Mouse (Mus musculus) common myeloid progenitor, adult 5-6 weeks (primary cell): ENCODE measurements around the gene Shisal2a. TPM values are rescaled to one million over a fixed set of nuclear protein-coding genes. Genes with fewer than 3 reads are reported as not detected.

Source experiments
- ATAC-seq: replicated peaks from 2 replicates; pipeline ENCODE4 v1.8.0; 2016; ENCODE audit warnings: low read depth, mild to moderate bottlenecking, moderate TSS enrichment, inconsistent platforms; ENCODE audit not compliant: poor library complexity, severe bottlenecking
- total RNA-seq: library from RNA; stranded (forward); fragments of 200-1000, 187-1606 nt; gene quantifications from 2 replicates; pipeline ENCODE4 v1.2.3, GENCODE M21; 2017

The Shisal2a gene
- total RNA-seq, 1 experiment from 2014 or later, result not detected

DNA sequence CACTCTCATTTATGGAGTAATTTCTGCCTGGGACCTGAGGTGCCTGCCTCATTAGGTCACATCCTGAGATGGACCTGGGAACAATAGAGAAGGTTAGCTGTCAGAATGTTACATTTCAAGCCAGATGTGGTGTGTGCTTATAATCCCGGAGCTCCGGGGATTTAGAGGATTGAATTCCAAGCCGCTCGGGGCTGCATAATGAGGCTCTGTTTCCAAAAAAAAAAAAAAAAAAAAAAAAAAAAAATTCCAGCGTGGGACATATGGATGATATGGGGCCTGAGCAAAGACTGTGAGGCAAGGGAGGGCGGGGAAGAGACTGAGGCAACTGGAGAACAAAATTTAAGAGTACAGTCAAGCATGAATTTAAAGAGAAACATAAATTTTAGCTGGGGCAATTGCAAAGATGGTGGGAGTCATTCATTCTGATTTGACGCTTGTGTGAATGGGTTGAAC, 38.5 kb downstream of the Shisal2a start:
- no peak for ATAC-seq

DNA sequence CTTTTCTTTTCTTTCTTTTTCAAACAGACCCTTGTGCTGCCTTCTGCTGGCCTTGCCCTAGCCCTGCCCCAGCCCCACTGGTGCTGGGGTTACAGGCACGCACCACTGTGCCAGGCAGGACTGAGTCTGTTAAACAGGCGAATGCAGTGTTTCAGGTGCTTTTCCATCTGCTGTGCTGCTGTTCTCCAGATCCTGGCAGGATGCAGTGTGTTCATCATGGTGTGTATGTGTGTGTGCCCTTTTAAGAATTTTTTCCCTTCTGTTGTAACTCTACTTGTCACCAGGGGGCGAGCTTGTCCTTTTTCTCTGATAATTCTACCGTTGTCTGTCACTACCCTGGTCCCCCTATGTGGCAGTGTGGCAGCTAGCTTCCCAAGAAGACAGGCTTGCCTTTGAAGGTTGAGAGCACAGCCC, 43.9 kb downstream of the Shisal2a start:
- ATAC-seq, result peak; percentile 97

DNA sequence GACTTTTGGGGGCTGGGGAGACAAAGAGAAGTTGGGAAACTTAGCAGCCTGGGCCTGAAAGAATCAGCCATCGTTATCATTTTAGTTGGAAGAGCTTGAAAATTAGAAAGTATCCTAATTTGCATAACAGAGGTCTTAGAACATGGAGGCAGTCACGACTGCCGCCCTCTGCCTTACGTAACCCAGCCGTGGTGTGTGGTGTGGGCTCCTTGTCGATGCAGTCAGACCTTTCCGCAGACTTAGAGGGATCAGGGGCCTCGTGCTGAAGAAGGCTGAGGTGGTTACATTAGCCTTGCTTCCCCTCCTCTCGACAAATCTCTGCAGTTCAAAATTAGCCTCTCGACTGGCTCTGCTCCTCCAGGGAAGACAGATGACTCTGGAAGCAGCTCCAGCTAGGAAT, 44.3 kb downstream of the Shisal2a start:
- no peak for ATAC-seq

DNA sequence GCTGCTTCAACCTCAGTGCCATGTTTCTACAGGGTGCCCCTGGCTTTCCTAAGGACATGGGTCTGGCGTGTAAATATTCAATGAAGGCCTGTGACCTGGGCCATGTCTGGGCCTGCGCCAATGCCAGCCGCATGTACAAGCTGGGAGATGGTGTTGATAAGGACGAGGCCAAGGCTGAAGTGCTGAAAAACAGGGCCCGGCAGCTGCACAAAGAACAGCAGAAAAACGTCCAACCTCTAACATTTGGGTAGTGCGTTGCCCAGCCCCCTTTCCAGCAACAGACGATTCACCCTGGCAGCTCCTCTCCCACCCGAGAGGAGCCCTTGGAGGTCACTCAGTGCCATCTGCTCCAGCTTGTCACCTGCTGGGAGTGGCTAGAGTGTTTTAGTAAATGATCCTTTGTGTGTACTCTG, 44.8 kb downstream of the Shisal2a start:
- no peak for ATAC-seq

DNA sequence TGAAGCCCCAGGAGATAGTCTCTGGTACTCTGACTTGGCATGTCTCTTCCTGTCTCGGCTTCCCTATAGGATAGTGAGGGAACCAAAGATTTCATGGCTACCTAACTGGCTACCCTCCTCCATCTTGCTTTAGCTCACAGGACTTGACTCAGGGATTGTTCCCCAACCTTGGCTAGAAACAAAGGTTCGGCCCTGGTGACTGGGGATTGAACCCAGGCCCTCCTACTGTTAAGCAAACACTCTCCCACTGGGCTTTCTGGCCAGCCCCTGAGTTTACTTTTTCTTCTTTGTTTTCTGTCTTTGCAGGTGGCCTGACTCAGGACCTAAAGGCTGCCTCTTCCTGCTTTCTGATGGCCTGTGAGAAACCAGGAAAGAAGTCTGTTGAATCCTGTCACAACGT, 45.3 kb downstream of the Shisal2a start:
- ATAC-seq, result no peak

DNA sequence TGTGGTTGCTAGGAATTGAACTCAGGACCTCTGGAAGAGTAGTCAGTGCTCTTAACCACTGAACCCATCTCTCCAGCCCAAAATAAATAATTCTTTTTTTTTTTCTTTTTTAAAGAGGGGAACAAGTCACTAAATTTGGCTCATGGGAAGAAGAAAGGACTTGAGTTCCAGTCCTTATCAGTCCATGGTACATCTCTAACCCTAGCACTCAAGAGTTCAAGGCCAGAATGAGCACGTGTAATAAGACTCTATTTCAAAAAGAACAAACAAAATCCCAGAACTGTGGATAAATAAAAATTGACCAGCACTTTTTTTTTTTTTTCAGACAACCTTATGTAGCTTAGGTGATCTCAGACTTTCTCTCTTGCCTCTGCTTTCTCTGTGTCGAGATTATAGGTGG, 46.4 kb downstream of the Shisal2a start:
- ATAC-seq, result no peak

DNA sequence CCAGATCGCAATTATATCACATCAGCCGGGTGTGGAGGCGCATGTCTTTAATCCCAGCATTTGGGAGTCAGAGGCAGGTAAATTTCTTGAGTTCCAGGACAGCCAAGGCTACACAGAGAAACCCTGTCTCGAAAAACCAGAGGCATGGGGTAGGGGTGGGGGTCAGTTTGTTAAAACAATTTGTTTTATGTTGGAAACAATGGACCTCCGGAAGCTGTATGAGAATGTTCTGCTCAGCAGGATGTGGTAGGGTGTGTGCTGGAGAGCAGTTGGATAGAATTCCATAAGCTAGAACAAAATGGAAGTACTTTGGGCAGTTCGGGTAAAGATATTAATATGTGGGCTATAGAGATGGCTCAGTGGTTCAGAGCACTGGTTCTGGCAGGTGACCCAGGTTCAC, 47.7 kb downstream of the Shisal2a start:
- no peak for ATAC-seq

DNA sequence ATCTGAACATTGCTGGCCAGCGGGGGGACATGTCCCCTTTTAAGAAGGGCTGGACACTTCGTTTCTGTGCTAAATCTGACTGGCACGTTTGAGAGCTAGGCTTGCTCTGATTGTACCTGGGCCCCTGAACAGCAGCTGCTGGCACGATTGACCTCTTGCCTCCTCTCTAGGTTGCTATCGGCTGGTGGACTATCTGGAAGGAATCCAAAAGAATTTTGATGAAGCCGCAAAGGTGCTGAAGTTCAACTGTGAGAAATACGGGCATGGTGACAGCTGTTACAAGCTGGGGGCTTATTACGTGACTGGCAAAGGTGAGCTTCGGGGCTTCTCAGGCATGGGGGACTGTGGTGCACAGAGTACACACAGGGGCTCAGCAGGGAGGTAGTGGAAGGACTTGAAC, 51.1 kb downstream of the Shisal2a start:
- no peak for ATAC-seq

DNA sequence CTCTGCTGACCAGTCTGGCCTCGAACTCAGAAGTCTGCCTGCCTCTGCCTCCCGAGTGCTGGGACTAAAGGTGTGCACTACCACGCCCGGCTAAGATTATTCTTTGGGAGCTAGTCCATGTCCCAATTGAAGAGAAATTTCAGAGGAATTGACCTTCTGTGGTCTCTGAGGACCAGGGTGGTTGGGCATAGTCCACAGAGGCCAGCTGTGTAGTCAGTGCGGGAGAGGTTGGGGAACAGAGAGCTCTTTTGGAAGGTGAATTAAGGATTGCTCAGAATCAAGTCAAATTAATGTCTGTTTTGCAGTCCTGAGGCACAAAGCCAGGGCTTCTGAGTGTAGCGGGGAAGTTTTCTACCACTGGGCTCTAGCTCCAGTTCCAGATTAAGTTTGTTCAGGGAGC, 53.3 kb downstream of the Shisal2a start:
- ATAC-seq, result no peak

DNA sequence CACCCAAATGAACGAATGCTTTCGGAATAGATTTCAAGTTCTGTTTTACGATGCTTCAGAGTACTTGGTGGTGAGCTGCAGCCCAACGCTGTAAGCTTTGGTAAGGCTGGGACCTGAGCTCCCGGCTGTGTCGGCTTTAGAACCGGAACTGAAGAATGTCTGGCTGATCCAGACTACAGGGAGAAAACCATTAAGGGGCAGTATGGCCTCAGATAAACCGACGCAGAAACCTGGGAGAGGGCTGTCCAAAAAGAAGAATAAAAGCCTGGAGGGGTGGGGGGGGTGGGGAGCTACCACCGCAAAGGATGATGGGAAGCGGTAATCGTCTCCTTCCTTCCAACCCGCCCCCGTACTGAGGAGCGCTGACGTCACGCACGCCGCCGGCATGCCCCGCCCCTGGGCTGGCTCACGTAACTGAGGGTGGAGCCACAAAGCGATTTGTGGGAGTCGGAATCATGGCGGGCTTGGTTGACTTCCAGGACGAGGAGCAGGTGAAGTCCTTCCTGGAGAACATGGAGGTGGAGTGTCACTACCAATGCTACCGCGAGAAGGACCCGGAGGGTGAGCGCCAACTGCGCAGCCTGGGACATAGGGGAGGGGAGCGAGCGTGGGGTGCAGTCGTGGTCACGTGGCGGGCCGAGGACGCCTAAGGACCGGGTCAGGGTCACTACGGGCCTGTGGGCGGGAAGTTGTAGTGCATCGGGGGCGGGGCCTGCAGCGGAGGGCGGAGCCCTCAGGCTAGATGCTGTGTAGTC, 55.2 kb downstream of the Shisal2a start, which contains the start of gene Coa7:
TSS of gene Coa7 (plus strand) at position 411 of the 755 bp plus-strand sequence.
- peak; percentile 93 for ATAC-seq

DNA sequence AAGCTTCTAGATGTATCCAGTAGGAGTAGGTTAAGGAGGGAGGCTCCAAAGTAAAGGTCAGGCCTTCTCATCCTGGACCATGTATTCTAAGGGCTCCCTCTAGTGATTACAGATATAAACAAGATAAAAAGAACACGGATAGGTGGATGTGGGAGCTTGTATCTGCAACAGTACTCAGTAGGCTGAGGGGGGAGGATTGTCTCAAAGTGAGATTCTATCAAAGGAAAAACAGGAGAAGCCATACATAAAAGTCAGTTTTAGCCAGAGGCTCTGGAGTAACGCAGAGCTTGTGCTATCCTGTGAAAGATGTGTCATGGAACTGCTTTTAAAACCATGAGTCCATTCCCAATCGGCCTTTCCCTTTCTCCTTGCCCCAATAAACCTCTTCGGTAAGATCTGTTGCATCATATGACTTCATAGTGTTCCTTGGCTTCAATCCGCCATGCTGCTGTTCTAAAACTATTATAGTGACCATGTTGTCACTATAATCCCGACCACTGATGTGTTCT, 56.0 kb downstream of the Shisal2a start:
- no peak for ATAC-seq

DNA sequence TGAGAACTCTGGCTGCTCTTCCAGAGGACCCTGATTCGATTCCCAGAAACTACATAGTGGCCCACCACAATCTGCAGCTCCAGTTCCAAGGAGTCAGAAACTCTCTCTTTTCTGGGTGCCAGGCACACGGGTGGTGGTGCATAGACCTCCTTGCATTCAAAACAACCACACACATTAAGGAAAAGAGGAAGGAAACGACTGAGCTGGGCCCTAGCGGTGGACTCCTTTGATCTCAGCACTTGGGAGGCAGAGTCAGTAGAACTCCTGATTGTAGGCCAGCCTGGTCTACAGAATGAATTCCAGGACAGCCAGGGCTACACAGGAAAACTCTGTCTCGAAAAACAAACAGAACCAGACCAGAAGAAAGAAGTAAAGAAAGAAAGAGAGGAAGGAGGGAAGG, 59.6 kb downstream of the Shisal2a start:
- ATAC-seq, result 0 out of 2 replicates have a peak, but pooled peaks have one; percentile 28

DNA sequence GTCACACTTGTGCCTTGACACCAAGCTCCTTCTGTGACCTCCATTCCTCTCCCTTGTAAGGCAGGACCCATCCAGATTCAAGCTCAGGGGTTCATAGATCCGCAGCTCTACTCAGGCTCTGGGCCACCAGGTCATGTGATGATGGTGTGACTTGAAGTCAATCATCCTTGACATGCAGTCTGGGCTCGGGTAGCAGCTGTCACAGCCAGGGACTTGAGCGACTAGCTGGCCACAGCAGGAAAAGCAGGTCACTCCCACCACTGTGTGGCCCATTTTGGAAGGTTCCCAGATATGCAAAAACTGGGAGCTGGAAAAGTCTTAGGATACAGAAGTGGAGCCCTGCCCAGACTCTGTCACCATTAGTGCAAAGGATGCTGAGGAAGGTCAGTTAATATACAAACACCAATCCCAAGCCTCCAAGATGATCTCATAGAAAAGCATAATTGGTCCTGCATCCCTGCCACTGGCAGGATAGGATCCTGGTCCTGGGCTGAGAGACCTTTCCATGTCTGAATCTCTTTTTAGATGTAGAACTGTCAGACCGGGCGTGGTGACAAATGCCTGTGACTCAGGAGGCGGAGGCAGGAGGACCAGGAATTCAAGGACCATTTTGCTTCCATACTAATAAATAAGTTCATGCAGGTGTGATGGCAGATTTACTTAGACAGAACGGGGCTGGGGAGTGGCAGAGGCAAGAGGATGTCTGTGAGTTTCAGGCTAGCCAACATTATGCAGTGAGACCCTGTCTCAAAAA, 62.3 kb downstream of the Shisal2a start:
- no peak for ATAC-seq

DNA sequence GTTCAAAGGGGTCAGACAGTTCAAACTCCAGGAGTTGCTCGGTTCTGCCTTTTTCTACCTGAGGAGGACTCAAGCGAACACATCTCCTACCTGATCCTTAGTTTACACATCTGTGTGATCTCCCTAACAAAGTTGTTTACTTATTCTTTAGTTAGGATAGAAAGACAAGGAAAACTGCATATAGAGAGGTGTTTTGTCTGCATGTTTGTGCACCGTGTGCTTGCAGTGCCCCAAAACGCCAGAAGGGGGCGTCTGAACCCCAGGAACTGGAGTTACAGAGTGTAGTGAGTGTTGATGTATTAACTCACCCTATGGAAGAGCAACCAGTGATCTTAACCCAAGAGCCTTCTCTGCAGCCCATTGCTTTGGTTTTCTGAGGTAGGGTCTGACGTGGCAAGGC, 63.4 kb downstream of the Shisal2a start:
- no peak for ATAC-seq

DNA sequence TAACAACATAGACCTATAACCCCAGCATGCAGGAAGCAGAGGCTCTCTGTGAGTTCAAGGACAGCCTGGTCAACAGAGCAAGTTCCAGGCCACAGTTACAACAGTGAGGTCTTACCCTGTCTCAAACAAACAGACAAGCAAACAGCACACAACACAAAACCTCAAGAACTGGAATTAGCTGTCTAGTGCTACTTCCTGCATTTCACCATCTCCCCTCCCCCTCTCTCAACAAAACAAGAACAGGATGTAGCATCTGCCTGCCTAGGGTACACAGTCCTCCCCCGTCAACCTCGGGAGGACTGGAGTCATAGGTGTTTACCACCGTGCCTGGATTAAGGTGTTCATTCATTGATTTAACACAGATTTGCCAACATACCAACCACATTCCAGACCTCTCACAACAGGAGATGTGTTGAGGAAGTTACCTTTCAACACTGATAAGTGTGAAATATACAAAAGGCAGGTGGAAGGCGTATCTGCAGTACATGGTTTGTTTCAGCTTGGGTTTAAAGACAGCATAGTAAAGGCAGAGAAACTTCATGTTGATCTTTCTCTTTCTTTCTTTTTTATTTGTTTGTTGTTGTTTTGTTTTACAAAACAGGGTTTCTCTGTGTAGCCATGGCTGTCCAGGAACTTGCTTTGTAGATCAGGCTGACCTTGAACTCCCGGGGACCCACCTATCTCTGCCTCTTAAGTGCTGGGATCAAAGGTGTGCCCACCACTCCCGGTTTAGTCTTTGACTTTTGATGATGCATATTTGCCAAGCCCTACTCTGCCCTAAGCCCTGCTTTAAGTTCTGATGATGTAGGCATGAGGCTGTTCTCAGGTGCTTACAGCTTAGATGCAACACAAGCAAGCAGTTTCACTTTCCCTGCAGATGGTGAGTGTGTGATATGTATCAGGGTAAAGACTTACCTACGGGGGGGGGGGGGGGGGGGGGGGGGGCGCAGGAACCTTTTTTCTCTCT, 64.2 kb downstream of the Shisal2a start:
- ATAC-seq, result 0 out of 2 replicates have a peak, but pooled peaks have one; percentile 50

Other genes with a start within 250 kb of the Shisal2a start
- gene Scp2, start 238.4 kb downstream of the Shisal2a start, total RNA-seq, result 174 and 175 TPM in 2 replicates
- gene Echdc2, start 217.9 kb downstream of the Shisal2a start, total RNA-seq, result not detected in 2 replicates
- gene Zyg11a, start 165.3 kb downstream of the Shisal2a start, total RNA-seq, result not detected in 2 replicates
- 24.9 and 26.6 TPM in 2 replicates for gene Zyg11b, start 82.3 kb downstream of the Shisal2a start, total RNA-seq
- gene Coa7, start 55.2 kb downstream of the Shisal2a start, total RNA-seq, result 6.2 and 35.8 TPM in 2 replicates
- gene Gpx7, start 23.6 kb upstream of the Shisal2a start, total RNA-seq, result 0.14 and 1.8 TPM in 2 replicates
- 61.8 and 73.6 TPM in 2 replicates for gene Tut4, start 76.1 kb upstream of the Shisal2a start, total RNA-seq
- 116 and 120 TPM in 2 replicates for gene Prpf38a, start 196.0 kb upstream of the Shisal2a start, total RNA-seq
- 13.9 and 16.2 TPM in 2 replicates for gene Orc1, start 196.1 kb upstream of the Shisal2a start, total RNA-seq
- gene Cc2d1b, start 236.6 kb upstream of the Shisal2a start, total RNA-seq, result 28.3 and 36.1 TPM in 2 replicates